Mouse (Mus musculus): ENCODE results near the gene Phf11d.

GRCm38 (mm10) chr14:59366386-59367105 is 1.3 kb upstream of the Phf11d start:
- no peak for TF ChIP-seq CTCF (IDR thresholded peaks at IDR 0.05; ENCODE audit: control insufficient read depth, insufficient read depth, insufficient read length)
- no peak for TF ChIP-seq MAX (IDR thresholded peaks at IDR 0.05)
- TF ChIP-seq MYOD1 (IDR thresholded peaks at IDR 0.05; ENCODE audit: control insufficient read depth, insufficient read length, low read depth): no peak
- no peak for TF ChIP-seq FOSL1 (IDR thresholded peaks at IDR 0.05; ENCODE audit: insufficient read depth, low read length, poor library complexity, severe bottlenecking)
- TF ChIP-seq USF1 (IDR thresholded peaks at IDR 0.05; ENCODE audit: low read depth): no peak
- TF ChIP-seq CEBPB (IDR thresholded peaks at IDR 0.05; ENCODE audit: low read depth): no peak
